Mouse (Mus musculus): Measurements from ENCODE around the gene Cox11. TPM values are rescaled to one million over a fixed set of nuclear protein-coding genes. Genes with fewer than 3 reads are reported as not detected.
A peak's percentile ranks its signal among the peaks of the same experiment; 100 is the strongest.

The Cox11 gene
- polyA plus RNA-seq, 1 experiment from 2014 or later: 37.9 TPM

DNA sequence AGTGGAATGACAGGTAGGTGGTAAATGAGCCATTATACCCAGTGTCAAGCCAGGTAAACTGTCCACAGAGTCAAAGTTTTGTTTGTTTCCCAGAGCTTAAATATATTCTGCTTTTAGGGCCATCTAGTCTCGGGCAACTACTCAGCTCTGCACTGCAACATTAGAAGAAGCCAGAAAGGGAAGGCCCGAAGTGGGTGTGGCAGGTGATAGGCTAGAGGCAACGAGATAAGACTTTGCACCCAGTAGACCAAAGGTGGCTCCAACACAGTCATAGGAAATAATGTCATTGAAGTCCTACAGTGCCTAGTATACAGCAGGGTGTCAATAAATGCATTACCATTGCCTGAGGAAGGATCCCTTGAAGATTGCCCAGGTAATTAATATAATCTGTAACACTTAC is 25.1 kb downstream of the Cox11 start:
- no peak for ATAC-seq (ENCODE audit: low FRiP score, low TSS enrichment)
- Histone ChIP-seq H3K4me1 (ENCODE audit: insufficient read depth, low read length) (peaks cover 36% of the 10 kb centered on the region), H3K4me3 (ENCODE audit: low read length) (no peak overlapping the region), H3K9me3 (ENCODE audit: low read length) (no peaks in the 10 kb centered on the region), H3K4me2 (replicated peaks; ENCODE audit: low read depth, low read length) (no peak overlapping the region), H3K9ac (replicated peaks; ENCODE audit: low read length) (no peak overlapping the region), H3K36me3 (ENCODE audit: insufficient read depth, low read length) (peaks cover 4% of the 10 kb centered on the region), H3K27me3 (ENCODE audit: insufficient read depth, low read length) (no peaks in the 10 kb centered on the region), H3K27ac (ENCODE audit: low read length) (no peak overlapping the region)
- 63% methylated on average over 3 of the region's 3 CpGs for WGBS

DNA sequence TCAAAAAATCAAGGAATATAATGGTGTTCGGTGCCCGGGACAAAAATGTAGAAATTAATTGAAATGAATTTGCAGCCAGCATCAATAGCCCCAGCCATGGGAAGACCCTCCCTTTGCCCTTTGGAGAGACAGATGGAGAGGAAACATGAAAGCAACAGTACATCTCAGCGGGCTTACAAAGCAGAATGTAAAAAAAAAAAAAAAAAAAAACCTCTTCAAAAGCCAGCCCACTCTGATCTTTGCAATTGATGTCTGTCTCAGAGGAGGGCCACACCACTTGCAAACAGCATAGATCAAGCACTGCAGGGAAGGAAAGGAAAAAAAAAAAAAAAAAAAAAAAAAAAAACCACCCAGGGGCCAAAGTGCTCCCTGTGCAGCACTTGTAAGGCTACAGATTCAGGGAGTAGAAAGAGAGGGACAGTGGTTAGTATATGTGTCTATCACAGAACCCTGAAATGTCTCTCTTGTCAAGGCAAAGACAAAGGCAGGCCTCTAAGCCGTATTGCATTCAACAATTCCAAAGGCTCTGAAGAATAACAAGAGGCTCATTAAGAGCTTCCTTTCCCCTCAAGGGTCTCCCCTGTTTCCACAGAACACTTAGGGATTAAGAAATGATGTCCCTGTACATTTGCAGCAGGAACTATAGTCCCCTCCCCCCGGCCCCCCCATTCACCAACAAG is 25.8 kb downstream of the Cox11 start:
- no peaks in the 10 kb centered on the region for H3K27me3 ChIP-seq (ENCODE audit: insufficient read depth, low read length)
- no peaks in the 10 kb centered on the region for H3K9me3 ChIP-seq (ENCODE audit: low read length)
- peaks cover 36% of the 10 kb centered on the region for H3K4me1 ChIP-seq (ENCODE audit: insufficient read depth, low read length)
- H3K4me3 ChIP-seq (ENCODE audit: low read length): no peak overlapping the region
- peak overlapping the region; percentile 77 for H3K27ac ChIP-seq (ENCODE audit: low read length)
- H3K9ac ChIP-seq (replicated peaks; ENCODE audit: low read length): no peak overlapping the region
- H3K4me2 ChIP-seq (replicated peaks; ENCODE audit: low read depth, low read length): no peak overlapping the region
- no peak for ATAC-seq (ENCODE audit: low FRiP score, low TSS enrichment)
- 56% methylated on average over 5 of the region's 5 CpGs for WGBS
- peaks cover 4% of the 10 kb centered on the region for H3K36me3 ChIP-seq (ENCODE audit: insufficient read depth, low read length)

GRCm38 (mm10) chr11:90664345-90664986 is 26.5 kb downstream of the Cox11 start:
- ATAC-seq (ENCODE audit: low FRiP score, low TSS enrichment): peak; percentile 60; the same call in 1 of the 2 replicates
- Histone ChIP-seq H3K4me2 (replicated peaks; ENCODE audit: low read depth, low read length) (peak overlapping the region; percentile 17), H3K27ac (ENCODE audit: low read length) (peak overlapping the region; percentile 77), H3K9ac (replicated peaks; ENCODE audit: low read length) (no peak overlapping the region), H3K4me3 (ENCODE audit: low read length) (no peak overlapping the region), H3K27me3 (ENCODE audit: insufficient read depth, low read length) (no peaks in the 10 kb centered on the region), H3K4me1 (ENCODE audit: insufficient read depth, low read length) (peaks cover 36% of the 10 kb centered on the region), H3K36me3 (ENCODE audit: insufficient read depth, low read length) (peaks cover 5% of the 10 kb centered on the region), H3K9me3 (ENCODE audit: low read length) (no peaks in the 10 kb centered on the region)
- 6% methylated on average over 8 of the region's 8 CpGs for WGBS

GRCm38 (mm10) chr11:90665161-90665560 is 27.2 kb downstream of the Cox11 start:
- no peak overlapping the region for H3K4me3 ChIP-seq (ENCODE audit: low read length)
- peaks cover 5% of the 10 kb centered on the region; the same call in 1 of the 2 replicates for H3K36me3 ChIP-seq (ENCODE audit: insufficient read depth, low read length)
- peak overlapping the region; percentile 17 for H3K4me2 ChIP-seq (replicated peaks; ENCODE audit: low read depth, low read length)
- 0 out of 2 replicates have a peak overlapping the region, but pooled peaks have one; percentile 17 for H3K9ac ChIP-seq (replicated peaks; ENCODE audit: low read length)
- peak overlapping the region; percentile 77 for H3K27ac ChIP-seq (ENCODE audit: low read length)
- WGBS: 12% methylated on average over 6 of the region's 6 CpGs
- H3K27me3 ChIP-seq (ENCODE audit: insufficient read depth, low read length): no peaks in the 10 kb centered on the region
- ATAC-seq (ENCODE audit: low FRiP score, low TSS enrichment): peak; percentile 71
- H3K9me3 ChIP-seq (ENCODE audit: low read length): no peaks in the 10 kb centered on the region
- H3K4me1 ChIP-seq (ENCODE audit: insufficient read depth, low read length): peaks cover 36% of the 10 kb centered on the region

DNA sequence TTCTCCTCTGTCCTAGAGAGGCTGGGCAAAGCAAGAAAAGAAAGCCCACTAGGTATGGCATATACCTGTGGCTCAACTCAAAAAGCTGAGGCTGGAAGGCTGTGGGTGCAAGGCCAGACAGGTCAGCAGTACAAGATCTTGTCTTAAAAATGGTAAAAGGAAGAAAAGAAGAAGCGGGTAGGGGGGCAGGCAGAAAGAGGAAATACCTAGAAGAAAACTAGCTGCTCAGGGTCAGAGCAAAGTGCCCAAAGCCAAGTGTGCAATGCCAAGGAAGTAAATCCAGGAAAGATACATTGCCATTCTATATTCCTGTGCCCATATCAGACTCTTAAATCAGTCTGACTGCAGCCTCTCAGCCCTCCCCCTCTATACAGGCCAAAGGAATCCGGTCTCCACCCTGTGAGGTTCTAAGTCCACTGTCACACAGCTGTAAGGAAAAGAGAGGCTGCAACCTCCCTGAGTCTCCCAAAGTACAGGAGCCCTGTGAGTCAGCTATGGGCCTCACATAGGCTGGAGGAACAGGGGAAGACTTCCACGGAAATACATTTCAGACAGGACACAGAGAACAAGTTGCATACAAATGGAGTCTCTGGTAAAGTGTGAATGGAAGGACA is 28.3 kb downstream of the Cox11 start:
- Histone ChIP-seq H3K9me3 (ENCODE audit: low read length) (no peaks in the 10 kb centered on the region), H3K9ac (replicated peaks; ENCODE audit: low read length) (no peak overlapping the region), H3K4me2 (replicated peaks; ENCODE audit: low read depth, low read length) (no peak overlapping the region), H3K4me3 (ENCODE audit: low read length) (no peak overlapping the region), H3K36me3 (ENCODE audit: insufficient read depth, low read length) (peaks cover 5% of the 10 kb centered on the region; the same call in 1 of the 2 replicates), H3K27me3 (ENCODE audit: insufficient read depth, low read length) (no peaks in the 10 kb centered on the region), H3K27ac (ENCODE audit: low read length) (peak overlapping the region; percentile 77; the same call in 1 of the 2 replicates), H3K4me1 (ENCODE audit: insufficient read depth, low read length) (peaks cover 36% of the 10 kb centered on the region)
- WGBS: 66% methylated on average over 3 of the region's 3 CpGs
- 0 out of 2 replicates have a peak, but pooled peaks have one; percentile 40 for ATAC-seq (ENCODE audit: low FRiP score, low TSS enrichment)

- Histone ChIP-seq H3K4me2 (replicated peaks; ENCODE audit: low read depth, low read length) (no peak overlapping the region), H3K27me3 (ENCODE audit: insufficient read depth, low read length) (no peaks in the 10 kb centered on the region), H3K27ac (ENCODE audit: low read length) (no peak overlapping the region), H3K9me3 (ENCODE audit: low read length) (no peaks in the 10 kb centered on the region), H3K4me1 (ENCODE audit: insufficient read depth, low read length) (peaks cover 36% of the 10 kb centered on the region), H3K36me3 (ENCODE audit: insufficient read depth, low read length) (0 out of 2 replicates have a peak, but pooled peaks cover 5% of the 10 kb centered on the region), H3K9ac (replicated peaks; ENCODE audit: low read length) (no peak overlapping the region), H3K4me3 (ENCODE audit: low read length) (no peak overlapping the region)
- 86% methylated on average over 4 of the region's 4 CpGs for WGBS
- ATAC-seq (ENCODE audit: low FRiP score, low TSS enrichment): no peak
Measured at GRCm38 (mm10) chr11:90666916-90667315, 28.9 kb downstream of the Cox11 start.

GRCm38 (mm10) chr11:90667325-90667724 is 29.4 kb downstream of the Cox11 start:
- Histone ChIP-seq H3K27me3 (ENCODE audit: insufficient read depth, low read length) (no peaks in the 10 kb centered on the region), H3K4me3 (ENCODE audit: low read length) (no peak overlapping the region)
- 93% methylated on average over 6 of the region's 6 CpGs for WGBS

DNA sequence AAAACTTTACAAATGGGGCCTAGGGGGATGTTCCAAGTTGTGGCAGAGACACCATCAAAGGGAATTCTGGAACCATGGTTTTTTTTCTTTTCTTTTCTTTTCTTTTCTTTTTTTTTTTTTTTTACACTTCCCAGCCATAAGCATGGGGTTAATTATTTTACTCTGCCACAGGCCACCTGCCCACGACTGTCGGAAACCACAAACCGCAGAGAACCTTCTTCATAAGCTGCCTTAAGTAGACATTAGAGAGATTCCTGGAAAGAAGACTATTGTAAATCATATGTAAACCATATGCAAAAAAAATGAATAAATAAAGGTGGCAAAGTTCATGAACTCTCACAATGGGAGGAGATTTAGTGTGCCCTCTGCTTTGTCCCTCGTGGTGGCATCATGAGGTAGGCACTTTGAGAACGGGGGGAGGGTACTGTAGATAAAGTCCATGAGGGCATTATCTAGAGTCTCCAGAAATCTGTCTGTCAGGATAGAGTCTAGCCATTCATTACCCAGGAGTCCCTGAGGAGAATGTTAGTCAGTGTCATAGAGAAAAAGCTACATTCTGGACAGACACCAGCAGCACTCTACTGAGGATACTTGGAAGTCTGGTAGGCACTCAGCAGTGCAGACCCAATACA is 37.6 kb downstream of the Cox11 start:
- H3K27me3 ChIP-seq (ENCODE audit: insufficient read depth, low read length): no peaks in the 10 kb centered on the region
- H3K9ac ChIP-seq (replicated peaks; ENCODE audit: low read length): no peak overlapping the region
- H3K4me3 ChIP-seq (ENCODE audit: low read length): no peak overlapping the region
- no peak for ATAC-seq (ENCODE audit: low FRiP score, low TSS enrichment)
- H3K27ac ChIP-seq (ENCODE audit: low read length): no peak overlapping the region
- no peak overlapping the region for H3K4me2 ChIP-seq (replicated peaks; ENCODE audit: low read depth, low read length)
- 0 out of 2 replicates have a peak, but pooled peaks cover 4% of the 10 kb centered on the region for H3K36me3 ChIP-seq (ENCODE audit: insufficient read depth, low read length)
- H3K9me3 ChIP-seq (ENCODE audit: low read length): no peaks in the 10 kb centered on the region
- no peaks in the 10 kb centered on the region for H3K4me1 ChIP-seq (ENCODE audit: insufficient read depth, low read length)
- WGBS: 75% methylated on average over 5 of the region's 5 CpGs

More at GRCm38 (mm10) chr11:90667325-90667724, 29.4 kb downstream of the Cox11 start:
- no peak overlapping the region for H3K27ac ChIP-seq (ENCODE audit: low read length)
- H3K9ac ChIP-seq (replicated peaks; ENCODE audit: low read length): no peak overlapping the region
- no peaks in the 10 kb centered on the region for H3K9me3 ChIP-seq (ENCODE audit: low read length)
- no peak for ATAC-seq (ENCODE audit: low FRiP score, low TSS enrichment)
- H3K4me1 ChIP-seq (ENCODE audit: insufficient read depth, low read length): peaks cover 36% of the 10 kb centered on the region
- H3K4me2 ChIP-seq (replicated peaks; ENCODE audit: low read depth, low read length): no peak overlapping the region
- 0 out of 2 replicates have a peak, but pooled peaks cover 5% of the 10 kb centered on the region for H3K36me3 ChIP-seq (ENCODE audit: insufficient read depth, low read length)

DNA sequence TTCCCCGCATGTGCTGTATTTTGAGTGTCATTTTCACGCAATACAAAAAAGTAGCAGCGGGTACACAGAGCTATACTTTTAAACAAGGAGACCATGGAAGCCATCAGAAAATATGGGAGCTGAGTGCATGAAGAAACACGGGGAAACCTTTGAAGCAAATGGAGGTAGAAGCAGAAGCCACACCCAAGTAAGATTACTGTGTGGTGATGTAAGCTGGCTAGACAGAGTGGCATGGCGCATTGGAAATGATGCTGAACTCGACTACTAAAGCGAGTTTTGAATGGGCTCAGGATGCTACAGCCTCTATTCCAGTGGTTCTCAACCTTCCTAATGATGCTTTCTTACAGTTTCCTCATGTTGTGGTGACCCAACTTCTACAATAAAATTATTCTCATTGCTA is 39.1 kb downstream of the Cox11 start:
- Histone ChIP-seq H3K36me3 (ENCODE audit: insufficient read depth, low read length) (0 out of 2 replicates have a peak, but pooled peaks cover 8% of the 10 kb centered on the region), H3K9me3 (ENCODE audit: low read length) (no peaks in the 10 kb centered on the region), H3K27me3 (ENCODE audit: insufficient read depth, low read length) (no peaks in the 10 kb centered on the region), H3K9ac (replicated peaks; ENCODE audit: low read length) (no peak overlapping the region), H3K4me2 (replicated peaks; ENCODE audit: low read depth, low read length) (no peak overlapping the region), H3K4me1 (ENCODE audit: insufficient read depth, low read length) (no peaks in the 10 kb centered on the region), H3K27ac (ENCODE audit: low read length) (no peak overlapping the region), H3K4me3 (ENCODE audit: low read length) (no peak overlapping the region)
- 94% methylated on average over 7 of the region's 7 CpGs for WGBS
- no peak for ATAC-seq (ENCODE audit: low FRiP score, low TSS enrichment)

Measured in kidney, embryonic 16.5 days (tissue).